In the genomic region with DNA sequence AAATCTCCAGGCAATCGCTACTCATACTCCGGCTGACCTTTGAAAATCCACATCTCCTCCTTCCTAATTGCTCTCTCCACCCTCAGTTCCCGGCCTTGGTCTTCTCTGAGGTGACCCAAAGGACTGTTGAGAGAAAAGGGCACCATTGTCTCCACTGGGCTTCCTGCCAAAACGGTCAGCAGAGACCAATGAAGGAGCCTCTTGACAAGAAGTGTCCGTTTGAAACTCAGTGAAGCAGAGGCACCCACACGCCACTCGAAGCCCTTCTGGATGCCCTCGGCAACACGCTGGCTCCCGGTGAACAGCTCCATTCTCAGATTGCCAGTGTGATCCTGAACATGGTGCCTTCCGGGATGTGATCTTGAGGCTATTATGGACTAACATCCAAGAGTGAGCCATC, we compare ENCODE assay signal across 11 mouse cellular contexts.
DNase-seq lines count a peak whose midpoint lies in the region; ATAC-seq lines count a peak whose summit lies in the region.
"Had no signal": no experiment of that assay in that cellular context is flagged by ENCODE, and none has a peak within 500 bp of the region (broad histone marks: within the 10 kb centered on the region; RNA-seq: fewer than 3 reads in every experiment).

No protein-coding gene starts in this region.

- no peaks in the 10 kb centered on the region for H3K36me3 ChIP-seq in hindbrain, embryonic 13.5 days
- H3K36me3 ChIP-seq in midbrain, embryonic 13.5 days: no peaks in the 10 kb centered on the region

- peak; percentile 37 to 72 for DNase-seq in adrenal gland, adult (ENCODE audit: inconsistent age in 2 of 2, low spot score in 1 of 2)
- DNase-seq in adrenal gland, postnatal 4 days (ENCODE audit: low spot score in 2 of 2): no peak
- DNase-seq in adrenal gland, postnatal 25 days: peak; percentile 13
- no peak for DNase-seq in kidney, adult 18-20 months
- no peak for DNase-seq in urinary bladder, postnatal 25 days (ENCODE audit: low spot score)
- DNase-seq in frontal cortex, postnatal 10 days (ENCODE audit: low spot score in 2 of 2): no peak
- DNase-seq: gastrocnemius, postnatal 14 days; heart, postnatal 10 days; kidney, postnatal 36 days had no signal

- H3K9ac ChIP-seq in hindbrain, embryonic 13.5 days: no peak overlapping the region
- H3K9ac ChIP-seq in midbrain, embryonic 13.5 days (replicated peaks): no peak overlapping the region

- 11% methylated on average over 11 of the region's 11 CpGs for WGBS in hindbrain, embryonic 13.5 days
- WGBS in midbrain, embryonic 13.5 days: 12% methylated on average over 11 of the region's 11 CpGs

- peak overlapping the region; percentile 4; the same call in 1 of the 2 replicates for H3K4me2 ChIP-seq in hindbrain, embryonic 13.5 days
- peak overlapping the region; percentile 7; the same call in 1 of the 2 replicates for H3K4me2 ChIP-seq in midbrain, embryonic 13.5 days (replicated peaks)

- peaks cover 6% of the 10 kb centered on the region for H3K27me3 ChIP-seq in hindbrain, embryonic 13.5 days
- H3K27me3 ChIP-seq in midbrain, embryonic 13.5 days: peaks cover 8% of the 10 kb centered on the region

- no peaks in the 10 kb centered on the region for H3K9me3 ChIP-seq in hindbrain, embryonic 13.5 days
- no peaks in the 10 kb centered on the region for H3K9me3 ChIP-seq in midbrain, embryonic 13.5 days

- ATAC-seq in hindbrain, embryonic 13.5 days (ENCODE audit: low FRiP score): 0 out of 2 replicates have a peak, but pooled peaks have one; percentile 17
- peak; percentile 62; the same call in 1 of the 2 replicates for ATAC-seq in midbrain, embryonic 13.5 days

- peaks cover 19% of the 10 kb centered on the region for H3K4me1 ChIP-seq in hindbrain, embryonic 13.5 days (replicated peaks)
- peaks cover 27% of the 10 kb centered on the region for H3K4me1 ChIP-seq in midbrain, embryonic 13.5 days (replicated peaks)

- H3K27ac ChIP-seq in hindbrain, embryonic 13.5 days: no peak overlapping the region
- peak overlapping the region; percentile 45; the same call in 1 of the 2 replicates for H3K27ac ChIP-seq in midbrain, embryonic 13.5 days

- H3K4me3 ChIP-seq in hindbrain, embryonic 13.5 days: no peak overlapping the region
- no peak overlapping the region for H3K4me3 ChIP-seq in midbrain, embryonic 13.5 days (replicated peaks)

Comparison
In these comparisons a context has a peak if more than half of its experiments do, and no peak if none do; other contexts are left out.
1. DNase-seq: peak in adrenal gland, adult (2 of 2) and adrenal gland, postnatal 25 days (single experiment); none in adrenal gland, postnatal 4 days (0 of 2), kidney, adult 18-20 months (single experiment), urinary bladder, postnatal 25 days (single experiment) and frontal cortex, postnatal 10 days (0 of 2).